Mouse (Mus musculus) ES-Bruce4 (cell line): ENCODE results near the gene Large1.

Source experiments
- CTCF ChIP-seq: IDR thresholded peaks from one replicate; pipeline ENCODE4 v1.8.1; 2011; ENCODE audit warnings: low read depth, low read length
- POLR2A ChIP-seq: IDR thresholded peaks from one replicate; pipeline ENCODE4 v1.8.1; 2011; ENCODE audit warnings: low read length; ENCODE audit not compliant: insufficient read depth

DNA sequence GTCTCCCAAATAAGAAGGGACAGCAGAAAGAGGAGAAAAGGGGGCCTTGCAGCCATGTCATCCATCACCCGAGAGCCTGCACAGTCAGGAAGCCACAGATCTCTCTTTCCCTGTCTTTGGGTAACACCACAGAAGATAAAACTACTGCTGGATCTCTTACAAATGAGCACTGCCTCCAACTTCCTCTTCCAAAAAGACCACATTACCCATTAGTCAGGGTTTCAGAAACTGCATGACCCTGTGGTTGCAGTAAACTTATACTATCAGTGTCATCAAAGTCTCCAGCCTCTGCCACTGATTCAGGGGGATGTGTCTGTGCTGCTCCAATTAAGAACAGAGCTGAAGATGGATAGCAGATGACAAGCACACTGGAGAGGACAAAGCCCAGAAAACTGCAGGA lies 111.3 kb downstream of the Large1 start:
- TF ChIP-seq POLR2A (no peak), CTCF (no peak)
